Mouse (Mus musculus) kidney, postnatal 0 days (tissue): Measurements from ENCODE around the gene Lig3. TPM values are rescaled to one million over a fixed set of nuclear protein-coding genes. Genes with fewer than 3 reads are reported as not detected.

Source experiments
- ATAC-seq: fragments of 200-750 bp; cut with Nextera tagmentation; replicated peaks from 2 replicates; pipeline ENCODE4 v1.8.0; 2017; ENCODE audit warnings: low read depth, moderate number of reproducible peaks, moderate TSS enrichment, moderate library complexity; ENCODE audit not compliant: low FRiP score
- DNase-seq: peaks from one replicate; pipeline ENCODE4 v3.0.0-alpha.2; 2016; ENCODE audit warnings: low spot score
- H3K27ac ChIP-seq: fragments of 300-500 bp; sonication (generic); 2 replicates; pipeline ENCODE4 v1.5.1; 2014; ENCODE audit warnings: mild to moderate bottlenecking
- H3K27me3 ChIP-seq: fragments of 300-500 bp; sonication (generic); 2 replicates; pipeline ENCODE4 v1.6.1; 2014; ENCODE audit warnings: low read length, mixed read lengths; ENCODE audit not compliant: insufficient read depth
- H3K36me3 ChIP-seq: fragments of 300-500 bp; sonication (generic); 2 replicates; pipeline ENCODE4 v1.6.1; 2014; ENCODE audit warnings: low read length, mixed read lengths; ENCODE audit not compliant: insufficient read depth
- H3K4me1 ChIP-seq: fragments of 300-500 bp; sonication (generic); replicated peaks from 2 replicates; pipeline ENCODE4 v1.6.1; 2014; ENCODE audit warnings: antibody characterized with exemption, low read length, mixed read lengths; ENCODE audit not compliant: insufficient read depth
- H3K4me2 ChIP-seq: fragments of 300-500 bp; sonication (generic); 2 replicates; pipeline ENCODE4 v1.6.1; 2014; ENCODE audit warnings: mild to moderate bottlenecking, low read length, moderate library complexity, mixed read lengths
- H3K4me3 ChIP-seq: fragments of 300-500 bp; sonication (generic); replicated peaks from 2 replicates; pipeline ENCODE4 v1.5.1; 2014; ENCODE audit warnings: low read depth, low read length
- H3K9ac ChIP-seq: fragments of 300-500 bp; sonication (generic); 2 replicates; pipeline ENCODE4 v1.6.1; 2014; ENCODE audit warnings: low read depth, low read length
- H3K9me3 ChIP-seq: fragments of 300-500 bp; sonication (generic); replicated peaks from 2 replicates; pipeline ENCODE4 v1.6.1; 2016; ENCODE audit warnings: low read length, inconsistent platforms, mixed read lengths
- CTCF ChIP-seq: IDR thresholded peaks from 2 replicates; pipeline ENCODE4 v1.5.1; 2016; ENCODE audit warnings: antibody characterized with exemption, low read depth, mild to moderate bottlenecking, moderate library complexity
- WGBS: fragments of 180-500 bp; shearing (Covaris S2); extraction: QIAGEN DNeasy Blood & Tissue Kit; methylation state at CpG from one replicate; pipeline ENCODE4 v1.1.7; 2014; 5-methylcytosine and 5-hydroxymethylcytosine counted together
- polyA plus RNA-seq: library from polyadenylated mRNA; unstranded; fragments of >200 nt; fragmentation: Nextera tagmentation; extraction: Ambion mirVana; gene quantifications from 2 replicates; pipeline ENCODE4 v1.2.1, GENCODE M21; 2015

The Lig3 gene
- polyA plus RNA-seq, result 23.0 and 23.9 TPM in 2 replicates

- Histone ChIP-seq H3K4me3 (peak within 1 kb of the TSS; percentile 97), H3K9ac (peak within 1 kb of the TSS; percentile 97), H3K27me3 (no peaks in the 10 kb centered on the region), H3K9me3 (no peaks in the 10 kb centered on the region), H3K4me2 (peak within 1 kb of the TSS; percentile 70), H3K36me3 (peaks cover 12% of the 10 kb centered on the region; the same call in 1 of the 2 replicates), H3K27ac (peak within 1 kb of the TSS; percentile 94), H3K4me1 (0 out of 2 replicates have a peak, but pooled peaks cover 5% of the 10 kb centered on the region)
- under 1% methylated on average over 83 of the region's 90 CpGs for whole genome bisulfite sequencing
- DNase-seq (peak; percentile 98), ATAC-seq (peak; percentile 94)
- TF ChIP-seq CTCF, result no peak; the same call in 1 of the 2 replicates
Measured at GRCm38 (mm10) chr11:82780983-82781903, at the start of gene Lig3. Gene Lig3 (plus strand): TSS chr11:82781108.

- no peaks in the 10 kb centered on the region for H3K9me3 ChIP-seq
- H3K9ac ChIP-seq, result no peak overlapping the region
- no peak overlapping the region for H3K4me2 ChIP-seq
- peak; percentile 59 for TF ChIP-seq CTCF
- no peaks in the 10 kb centered on the region for H3K36me3 ChIP-seq
- DNase-seq (peak; percentile 8), ATAC-seq (no peak)
- no peaks in the 10 kb centered on the region for H3K27me3 ChIP-seq
- no peak overlapping the region for H3K27ac ChIP-seq
- H3K4me3 ChIP-seq, result no peak overlapping the region
- H3K4me1 ChIP-seq, result no peaks in the 10 kb centered on the region
Measured at GRCm38 (mm10) chr11:82734227-82734626, 46.7 kb upstream of the Lig3 start.

- DNase-seq (no peak), ATAC-seq (no peak)
- TF ChIP-seq CTCF, result peak; percentile 9; the same call in 1 of the 2 replicates
- no peak overlapping the region for H3K4me3 ChIP-seq
- H3K27ac ChIP-seq, result no peak overlapping the region
- no peaks in the 10 kb centered on the region for H3K9me3 ChIP-seq
- no peaks in the 10 kb centered on the region for H3K4me1 ChIP-seq
- H3K36me3 ChIP-seq, result no peaks in the 10 kb centered on the region
- H3K4me2 ChIP-seq, result no peak overlapping the region
- H3K27me3 ChIP-seq, result no peaks in the 10 kb centered on the region
- H3K9ac ChIP-seq, result no peak overlapping the region
Measured at GRCm38 (mm10) chr11:82739006-82739405, 41.9 kb upstream of the Lig3 start.

GRCm38 (mm10) chr11:82746138-82746537 lies 34.8 kb upstream of the Lig3 start:
- Histone ChIP-seq H3K4me2 (no peak overlapping the region), H3K4me1 (no peaks in the 10 kb centered on the region), H3K4me3 (no peak overlapping the region), H3K27ac (no peak overlapping the region), H3K9ac (no peak overlapping the region), H3K9me3 (no peaks in the 10 kb centered on the region), H3K27me3 (no peaks in the 10 kb centered on the region), H3K36me3 (no peaks in the 10 kb centered on the region)
- no peak for ATAC-seq
- TF ChIP-seq CTCF, result peak; percentile 73
- DNase-seq, result peak; percentile 10
- WGBS, result 42% methylated on average over 6 of the region's 6 CpGs

- Histone ChIP-seq H3K27me3 (no peaks in the 10 kb centered on the region), H3K4me1 (no peaks in the 10 kb centered on the region), H3K36me3 (no peaks in the 10 kb centered on the region), H3K9me3 (no peaks in the 10 kb centered on the region), H3K4me2 (no peak overlapping the region), H3K4me3 (no peak overlapping the region), H3K9ac (no peak overlapping the region), H3K27ac (no peak overlapping the region)
- TF ChIP-seq CTCF, result no peak
- peak; percentile 1 for DNase-seq
- no peak for ATAC-seq
- WGBS, result 77% methylated on average over 8 of the region's 8 CpGs
Measured at GRCm38 (mm10) chr11:82746857-82747366, 34.0 kb upstream of the Lig3 start.

- DNase-seq, result peak; percentile 37
- no peaks in the 10 kb centered on the region for H3K27me3 ChIP-seq
- no peaks in the 10 kb centered on the region for H3K4me1 ChIP-seq
- H3K27ac ChIP-seq, result no peak overlapping the region
- no peaks in the 10 kb centered on the region for H3K36me3 ChIP-seq
- 47% methylated on average over 6 of the region's 6 CpGs for WGBS
- no peak overlapping the region for H3K9ac ChIP-seq
- no peak for ATAC-seq
- no peak overlapping the region for H3K4me2 ChIP-seq
- H3K4me3 ChIP-seq, result no peak overlapping the region
- no peak for TF ChIP-seq CTCF
- H3K9me3 ChIP-seq, result no peaks in the 10 kb centered on the region
Measured at GRCm38 (mm10) chr11:82752349-82753115, 28.4 kb upstream of the Lig3 start.
